Mouse (Mus musculus) CD4-positive, CD25-positive, alpha-beta regulatory T cell, adult 2 months (primary cell): ENCODE data around the gene Tifa.

Experiments used
- DNase-seq: peaks from one replicate; pipeline ENCODE4 v3.0.0-alpha.2; 2012; ENCODE audit warnings: low read depth, low spot score

Gene Tifa

GRCm38 (mm10) chr3:127823886-127824863 is 34.6 kb downstream of the Tifa start:
- DNase-seq: peak; percentile 69

- no peak for DNase-seq
Measured at GRCm38 (mm10) chr3:127826503-127826902, 36.9 kb downstream of the Tifa start.

GRCm38 (mm10) chr3:127827123-127827522 is 37.5 kb downstream of the Tifa start:
- no peak for DNase-seq

- no peak for DNase-seq
Measured at GRCm38 (mm10) chr3:127830183-127830582, 40.6 kb downstream of the Tifa start.

- peak; percentile 21 for DNase-seq
Measured at GRCm38 (mm10) chr3:127831079-127831478, 41.5 kb downstream of the Tifa start.

- DNase-seq: no peak
Measured at GRCm38 (mm10) chr3:127834040-127834439, 44.4 kb downstream of the Tifa start.

- no peak for DNase-seq
Measured at GRCm38 (mm10) chr3:127835594-127835993, 46.0 kb downstream of the Tifa start.

GRCm38 (mm10) chr3:127836798-127837153 is 47.2 kb downstream of the Tifa start:
- no peak for DNase-seq

GRCm38 (mm10) chr3:127837154-127837865 is 47.7 kb downstream of the Tifa start, which contains the start of gene Ap1ar:
TSS of gene Ap1ar (minus strand) at chr3:127837523.
- peak; percentile 98 for DNase-seq

GRCm38 (mm10) chr3:127837972-127838644 is 48.5 kb downstream of the Tifa start:
- no peak for DNase-seq

GRCm38 (mm10) chr3:127841926-127842325 is 52.3 kb downstream of the Tifa start:
- DNase-seq: no peak

GRCm38 (mm10) chr3:127843324-127843940 is 53.8 kb downstream of the Tifa start:
- DNase-seq: no peak

- no peak for DNase-seq
Measured at GRCm38 (mm10) chr3:127843941-127844327, 54.3 kb downstream of the Tifa start.

- no peak for DNase-seq
Measured at GRCm38 (mm10) chr3:127848088-127848808, 58.6 kb downstream of the Tifa start.

GRCm38 (mm10) chr3:127849922-127850321 is 60.3 kb downstream of the Tifa start:
- no peak for DNase-seq

GRCm38 (mm10) chr3:127850776-127851646 is 61.4 kb downstream of the Tifa start:
- no peak for DNase-seq

GRCm38 (mm10) chr3:127852722-127853121 is 63.1 kb downstream of the Tifa start:
- DNase-seq: no peak

- DNase-seq: peak; percentile 85
Measured at GRCm38 (mm10) chr3:127853431-127854206, 64.0 kb downstream of the Tifa start.

- DNase-seq: no peak
Measured at GRCm38 (mm10) chr3:127861340-127861739, 71.7 kb downstream of the Tifa start.
